Mouse (Mus musculus): ENCODE measurements around the gene Rhof.

GRCm38 (mm10) chr5:123079568-123079967, 52.9 kb downstream of the Rhof start:
- TF ChIP-seq POLR2A (IDR thresholded peaks at IDR 0.05; ENCODE audit: borderline replicate concordance, extremely low read depth, insufficient read depth, insufficient read length, poor library complexity, severe bottlenecking) (no peak), CTCF (IDR thresholded peaks at IDR 0.05; ENCODE audit: borderline replicate concordance, extremely low read depth, insufficient read depth, insufficient read length) (no peak)

Data from brain, embryonic 14.5 days (tissue).